Mouse (Mus musculus) cerebellum, adult (tissue): Measurements from ENCODE around the gene Fam163a.

Experiments used
- ATAC-seq: cut with Nextera tagmentation; 2 replicates; pipeline ENCODE4 v1.9.2; 2017; ENCODE audit warnings: mild to moderate bottlenecking, moderate library complexity, mixed read lengths; ENCODE audit not compliant: insufficient number of reproducible peaks, low FRiP score, low TSS enrichment

Fam163a gene

DNA sequence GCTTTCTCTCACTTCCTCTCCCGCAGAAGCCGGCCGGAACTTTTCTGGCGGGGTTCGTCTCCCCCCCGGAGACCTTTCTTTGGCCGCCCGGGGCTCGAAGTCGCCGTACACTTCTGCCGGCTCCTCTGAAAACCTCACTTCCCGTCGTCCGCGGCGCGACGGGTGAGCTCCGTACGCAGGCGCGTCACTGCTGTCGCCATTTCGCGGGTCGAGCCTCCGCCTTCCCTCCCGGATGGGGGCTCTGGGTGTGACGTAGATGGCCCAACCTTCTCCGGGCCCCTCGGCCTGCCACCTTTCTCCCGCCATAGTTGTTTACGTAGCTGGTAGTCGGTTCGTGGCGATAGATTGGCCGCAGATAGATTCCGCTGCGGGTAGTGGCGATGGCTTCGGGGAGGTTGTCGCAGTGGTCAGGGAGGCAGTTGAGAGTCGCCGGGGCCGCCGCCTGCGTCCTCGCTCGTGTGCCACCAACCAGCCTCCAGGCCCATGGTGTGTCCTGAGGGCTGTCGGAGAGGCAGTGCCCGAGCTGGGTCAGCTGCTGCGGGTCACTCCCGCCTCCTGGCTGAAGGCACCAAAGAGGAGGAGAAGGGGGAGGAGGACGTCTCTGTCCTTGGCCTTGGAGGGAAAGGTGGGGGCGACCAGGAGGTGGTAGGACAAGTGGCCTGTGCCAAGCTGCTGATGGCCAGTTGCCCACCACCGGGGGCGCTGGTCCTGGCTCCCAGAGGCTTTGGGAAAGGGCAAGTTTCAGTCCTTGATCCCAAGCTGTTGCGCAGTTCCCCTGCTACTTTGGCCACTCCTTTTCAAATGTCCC is 168.7 kb downstream of the Fam163a start, which contains the start of gene Tor1aip1:
Gene Tor1aip1 (minus strand): TSS at position 551 of the 808 bp plus-strand sequence.
- peak; percentile 87 for ATAC-seq

DNA sequence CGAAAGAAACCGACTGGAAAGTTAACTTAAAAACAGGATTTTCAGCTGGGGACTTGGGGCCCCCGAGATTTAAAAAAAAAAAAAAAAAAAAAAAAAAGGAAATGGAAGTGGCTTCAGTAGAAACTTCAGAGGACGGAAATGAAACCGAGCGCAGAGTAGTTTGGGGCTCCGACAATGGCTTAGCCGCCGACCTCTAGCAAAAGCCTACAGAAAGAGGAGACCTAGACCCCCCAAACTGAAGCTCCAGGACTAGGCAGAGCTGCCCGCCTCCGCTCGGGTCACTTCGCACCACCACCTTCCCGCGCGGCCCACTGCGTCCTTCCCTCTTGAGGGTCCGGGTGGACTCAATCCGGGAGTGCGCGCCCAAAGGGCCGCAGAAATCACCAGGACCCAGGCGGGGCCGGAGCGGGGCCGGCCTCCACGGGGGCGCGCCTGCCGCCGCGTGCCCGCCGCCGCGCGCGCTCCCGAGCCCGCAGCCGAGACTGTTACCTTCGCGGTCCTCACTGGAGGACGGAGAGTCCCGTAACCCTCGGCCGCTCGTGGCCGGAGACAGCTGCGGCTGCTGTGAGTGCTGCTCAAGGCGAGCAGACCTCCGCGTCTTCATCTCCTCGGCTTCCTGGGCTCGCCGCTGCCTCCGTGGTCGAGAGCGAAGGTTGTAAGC is 169.4 kb downstream of the Fam163a start, which contains the start of gene Tor1aip2:
Gene Tor1aip2 (plus strand): TSS at position 135 of the 661 bp plus-strand sequence.
- peak; percentile 56 for ATAC-seq

DNA sequence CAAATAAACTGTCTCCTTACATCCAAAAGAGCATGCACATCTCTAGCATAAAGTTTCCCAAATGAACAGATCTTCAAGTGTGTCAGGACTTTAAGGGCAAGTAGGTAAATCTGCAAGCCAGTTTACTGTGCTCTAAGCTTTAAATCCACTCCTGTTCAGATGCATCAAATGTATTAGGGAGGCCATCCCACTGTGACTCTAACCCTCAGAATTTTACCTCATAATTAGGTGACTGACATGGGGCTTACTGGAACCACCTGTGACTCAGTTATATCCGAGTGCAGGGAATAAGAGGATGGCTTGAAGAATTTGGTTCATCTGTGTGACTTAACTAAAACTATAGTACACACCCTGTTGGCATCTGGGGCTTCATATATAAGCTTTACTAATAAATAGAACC is 170.2 kb downstream of the Fam163a start:
- no peak for ATAC-seq

DNA sequence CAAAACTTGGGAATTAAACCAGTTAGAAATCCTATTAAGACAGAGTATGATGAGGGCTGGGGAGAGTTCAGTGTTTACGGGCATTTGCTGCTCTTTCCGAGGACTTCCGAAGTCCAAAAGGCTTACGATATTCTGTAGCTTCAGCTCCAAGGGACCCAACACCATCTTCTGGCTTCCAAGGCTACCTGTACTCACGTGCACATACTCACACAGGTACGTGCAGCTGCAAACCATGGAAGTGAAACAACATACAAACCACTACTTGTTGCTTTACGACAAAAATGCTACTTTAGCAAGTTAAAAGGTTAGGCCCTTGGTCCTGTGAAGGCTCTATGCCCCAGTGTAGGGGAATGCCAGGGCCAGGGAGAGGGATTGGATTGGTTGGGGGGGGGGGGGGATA is 170.9 kb downstream of the Fam163a start:
- no peak for ATAC-seq

DNA sequence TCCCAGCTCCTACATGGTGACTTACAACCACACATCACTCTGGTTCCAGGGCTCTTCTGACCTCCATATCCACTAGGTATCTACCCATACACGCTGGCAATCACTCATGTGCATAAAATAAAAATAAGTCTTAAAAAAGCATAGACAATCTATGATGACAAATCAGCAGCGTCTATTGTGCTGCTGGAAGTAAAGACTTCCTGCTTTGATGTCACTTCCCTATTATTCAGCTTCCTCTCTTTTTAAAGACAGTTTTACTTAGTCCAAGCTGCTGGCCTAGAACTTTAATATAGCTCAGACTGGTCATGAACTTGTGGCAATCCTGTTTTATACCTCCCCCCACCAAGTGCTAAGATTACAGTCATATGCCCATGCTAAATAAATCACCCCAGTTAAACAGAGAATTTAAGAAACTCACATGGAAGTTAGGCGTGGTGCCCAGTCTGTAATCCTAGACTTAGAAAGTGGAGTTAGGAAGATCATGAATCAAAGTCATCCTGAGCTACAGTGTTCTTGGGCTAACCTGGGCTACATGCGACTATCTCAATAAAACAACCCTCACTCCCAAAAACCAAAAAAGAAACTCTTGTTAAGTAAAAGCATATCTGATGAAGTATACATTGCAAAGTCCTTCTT is 176.4 kb downstream of the Fam163a start:
- ATAC-seq, result no peak

DNA sequence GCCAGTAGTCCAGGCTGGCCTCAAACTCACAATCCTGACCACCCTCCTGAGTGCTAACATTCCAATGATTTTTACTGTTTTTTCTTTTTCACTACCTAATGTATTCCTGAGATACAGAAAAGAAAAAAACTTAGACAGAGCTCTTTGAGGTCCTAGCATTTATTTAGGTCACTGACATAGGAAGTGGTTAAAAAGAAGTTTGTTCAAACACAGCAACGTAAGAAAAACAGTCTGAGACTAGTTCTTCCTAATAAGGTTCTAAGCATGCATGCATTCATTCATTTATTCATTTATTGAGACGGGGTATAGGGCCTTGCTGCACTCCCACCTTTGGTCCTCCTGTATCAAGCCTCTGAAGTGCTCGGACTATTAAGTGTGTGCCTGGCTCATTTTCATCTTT is 177.0 kb downstream of the Fam163a start:
- ATAC-seq, result no peak
